8 mouse cellular contexts compared by ENCODE assay signal in the genomic region with DNA sequence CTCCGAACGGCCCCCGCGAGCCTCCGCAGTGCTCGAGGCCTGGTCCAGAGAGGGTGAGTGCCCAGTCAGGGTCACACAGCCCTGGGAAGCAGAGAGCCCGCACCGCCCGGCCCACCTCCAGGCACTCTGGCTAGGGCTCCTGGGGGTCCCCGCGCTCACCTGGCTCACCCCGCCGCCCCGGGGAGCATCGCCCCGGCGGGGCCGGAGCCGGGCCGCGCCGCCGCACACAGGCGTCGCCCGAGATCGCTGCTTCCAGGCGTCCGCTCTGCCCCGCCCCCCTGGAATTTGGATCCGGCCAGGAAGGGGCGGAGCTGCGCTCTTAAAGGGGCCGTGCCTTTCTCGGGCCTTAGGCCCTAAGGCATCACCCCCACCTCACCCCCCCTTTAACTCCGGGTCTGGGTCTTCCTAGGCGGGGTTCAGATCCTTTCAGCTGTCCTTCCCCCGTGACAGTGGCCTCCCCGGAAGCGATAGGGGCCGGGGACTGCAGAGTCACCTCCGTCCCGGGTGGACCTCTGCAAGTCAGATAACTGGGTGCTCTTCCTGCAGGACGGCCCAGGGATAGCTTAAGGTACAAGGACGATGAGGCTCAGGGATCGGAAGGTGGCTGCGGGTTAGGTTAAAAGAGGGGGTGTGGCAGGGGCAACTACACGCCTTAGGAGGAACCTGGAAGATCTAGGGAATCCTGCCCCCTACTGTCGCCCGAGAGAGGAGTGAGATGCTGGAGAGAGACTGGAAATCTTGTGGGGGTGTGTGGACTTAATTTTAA. TPM values are rescaled to one million over a fixed set of nuclear protein-coding genes. Genes with fewer than 3 reads are reported as not detected.
A peak's percentile ranks its signal among the peaks of the same experiment; 100 is the strongest.
DNase-seq lines count a peak whose midpoint lies in the region; ATAC-seq lines count a peak whose summit lies in the region.

Gene Gas2l1, minus strand, starts transcription at position 272 of the 766 bp plus-strand sequence.

- H3K9ac ChIP-seq in midbrain, embryonic 11.5 days (ENCODE audit: low read length) = peak within 1 kb of the TSS; percentile 73

- peaks cover 32% of the 10 kb centered on the region for H3K4me1 ChIP-seq in midbrain, embryonic 11.5 days (ENCODE audit: control insufficient read depth, insufficient read depth, low read length)

- peaks cover 17% of the 10 kb centered on the region for H3K36me3 ChIP-seq in midbrain, embryonic 11.5 days (ENCODE audit: control insufficient read depth, insufficient read depth, low read length)

- peak; percentile 87 for DNase-seq in layer of hippocampus, adult 11-12 months (ENCODE audit: low spot score)
- DNase-seq in layer of hippocampus, adult 9-10 months (ENCODE audit: low spot score) = no peak
- peak; percentile 93 for DNase-seq in embryo, embryonic 10.5 days (ENCODE audit: low spot score)
- DNase-seq in gastrocnemius, postnatal 14 days = peak; percentile 92
- DNase-seq in left cerebral cortex, postnatal 4 days = peak; percentile 86
- peak; percentile 99 for DNase-seq in midbrain, embryonic 11.5 days (ENCODE audit: low spot score, missing footprints)
- DNase-seq in spleen, adult 12 weeks (ENCODE audit: low spot score) = peak; percentile 75

- peak within 1 kb of the TSS; percentile 5; the same call in 1 of the 2 replicates for H3K27ac ChIP-seq in midbrain, embryonic 11.5 days (ENCODE audit: low read depth, low read length)

- peak within 1 kb of the TSS; percentile 67 for H3K4me3 ChIP-seq in midbrain, embryonic 11.5 days (ENCODE audit: low read depth, low read length)

- WGBS in midbrain, embryonic 11.5 days = under 1% methylated on average over 42 of the region's 50 CpGs

- H3K9me3 ChIP-seq in midbrain, embryonic 11.5 days (ENCODE audit: control insufficient read depth, low read length) = no peaks in the 10 kb centered on the region

- H3K27me3 ChIP-seq in midbrain, embryonic 11.5 days (ENCODE audit: control insufficient read depth, insufficient read depth, low read length) = peaks cover 45% of the 10 kb centered on the region

- peak; percentile 29 for ATAC-seq in inflammation-experienced regulatory T-cells, adult 6 months
- ATAC-seq in midbrain, embryonic 11.5 days (ENCODE audit: low FRiP score) = peak; percentile 84

- peak within 1 kb of the TSS; percentile 83 for H3K4me2 ChIP-seq in midbrain, embryonic 11.5 days

- intact Hi-C loops in gastrocnemius, postnatal 14 days (cut with DNase I; ENCODE audit: low total_unique reads) = no loop called here
- intact Hi-C loops in left cerebral cortex, postnatal 4 days (cut with DNase I) = loop anchor here (10.0 kb wide), 1 partner anchor 50 kb away; no protein-coding TSS in a partner anchor

RNA-seq across cellular contexts. Expression of gene Gas2l1, which starts in this region (rescaled TPM):
- 10 to 100 TPM in 1 of 2 experiments, 1 to 10 TPM in 1; 8.4 to 12.0 TPM for total RNA-seq in gastrocnemius, postnatal 14 days (2021)
- polyA plus RNA-seq in inflammation-experienced regulatory T-cells, adult 6 months (2017; shearing (Covaris generic)) = under 1 TPM; 0.58 to 0.94 (median 0.91) TPM
- total RNA-seq in left cerebral cortex, postnatal 4 days (2021) = 10 to 100 TPM; 37.8 to 42.0 TPM
- 19.4 and 23.1 TPM in 2 replicates for polyA plus RNA-seq in midbrain, embryonic 11.5 days (2014; fragmentation: Nextera tagmentation; extraction: Ambion mirVana)

Comparison
In these comparisons a context has a peak if more than half of its experiments do, and no peak if none do; other contexts are left out.
1. RNA of gene Gas2l1 (polyA plus RNA-seq): 19.4 to 23.1 TPM in midbrain, embryonic 11.5 days; 0.58 to 0.94 TPM in inflammation-experienced regulatory T-cells, adult 6 months; every median in the first group is over 10 times any median in the second.
2. Peak in ATAC-seq in inflammation-experienced regulatory T-cells, adult 6 months; RNA of the gene not detected or under 1 TPM.